Mouse (Mus musculus): ENCODE measurements around the gene Gm37240. TPM values are rescaled to one million over a fixed set of nuclear protein-coding genes. Genes with fewer than 3 reads are reported as not detected.

Gene Gm37240
- 0.42 and 1.2 TPM in 2 replicates for polyA plus RNA-seq (2015; fragmentation: Nextera tagmentation; extraction: Ambion mirVana)

DNA sequence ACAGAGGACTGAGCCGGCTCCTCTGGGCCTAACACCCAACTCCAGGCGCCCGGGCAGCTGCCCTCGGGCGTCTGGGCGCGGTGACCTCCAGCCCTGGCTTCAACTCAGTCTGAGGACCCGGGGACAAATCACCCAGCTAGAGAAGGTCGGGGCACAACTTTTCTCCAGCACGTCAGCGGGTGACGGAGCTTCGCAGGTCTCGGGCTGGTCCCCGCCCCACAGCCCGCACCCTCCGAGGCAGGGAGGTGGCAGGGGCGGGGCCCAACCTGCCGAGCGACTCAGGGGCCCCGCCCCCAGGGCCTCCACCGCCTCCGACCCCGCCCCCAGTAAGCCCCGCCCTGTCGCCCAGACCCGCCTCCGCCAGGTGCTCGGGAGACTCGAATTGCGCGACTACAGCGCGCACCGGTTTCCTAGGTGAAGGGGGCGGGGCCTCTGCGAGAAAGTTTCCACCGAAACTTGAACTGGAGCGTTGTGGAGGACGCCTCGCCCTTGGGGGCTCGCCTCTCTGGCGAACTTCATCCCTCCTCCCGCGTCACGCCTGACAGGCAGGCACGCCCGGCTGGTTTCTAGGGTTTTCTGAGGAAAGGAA lies at the start of gene Gm37240, which contains the start of gene Glt28d2:
Gene Gm37240 (minus strand): TSS at position 280 of the 589 bp plus-strand sequence.
Gene Glt28d2 (minus strand): TSS at position 278 of the 589 bp plus-strand sequence.

DNA sequence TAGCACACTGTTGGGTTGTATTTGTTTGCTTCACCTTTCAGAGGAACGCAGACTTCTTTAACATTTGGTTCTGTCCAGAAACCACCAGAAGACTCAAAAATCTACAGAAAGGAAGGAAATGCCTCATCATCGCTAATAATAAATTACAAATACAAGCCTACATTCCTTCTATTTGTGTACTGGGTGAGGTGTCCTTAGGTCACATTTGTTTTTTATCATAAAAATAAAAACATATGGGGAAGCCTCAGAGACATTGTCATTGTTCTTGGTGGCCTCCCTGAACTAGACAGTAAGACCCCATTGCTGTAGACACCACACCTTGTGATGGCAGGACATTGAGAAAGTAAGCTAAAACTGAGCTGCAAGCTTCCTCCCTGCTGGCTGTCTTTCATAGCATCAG lies 70.1 kb downstream of the Gm37240 start, which contains the start of gene Fam160a1:
Gene Fam160a1 (minus strand): TSS at position 101 of the 400 bp plus-strand sequence.

GRCm38 (mm10) chr3:85573864-85574830 lies 313.2 kb downstream of the Gm37240 start, which contains the start of gene Gatb:
Gatb (plus strand) TSS chr3:85574119.

DNA sequence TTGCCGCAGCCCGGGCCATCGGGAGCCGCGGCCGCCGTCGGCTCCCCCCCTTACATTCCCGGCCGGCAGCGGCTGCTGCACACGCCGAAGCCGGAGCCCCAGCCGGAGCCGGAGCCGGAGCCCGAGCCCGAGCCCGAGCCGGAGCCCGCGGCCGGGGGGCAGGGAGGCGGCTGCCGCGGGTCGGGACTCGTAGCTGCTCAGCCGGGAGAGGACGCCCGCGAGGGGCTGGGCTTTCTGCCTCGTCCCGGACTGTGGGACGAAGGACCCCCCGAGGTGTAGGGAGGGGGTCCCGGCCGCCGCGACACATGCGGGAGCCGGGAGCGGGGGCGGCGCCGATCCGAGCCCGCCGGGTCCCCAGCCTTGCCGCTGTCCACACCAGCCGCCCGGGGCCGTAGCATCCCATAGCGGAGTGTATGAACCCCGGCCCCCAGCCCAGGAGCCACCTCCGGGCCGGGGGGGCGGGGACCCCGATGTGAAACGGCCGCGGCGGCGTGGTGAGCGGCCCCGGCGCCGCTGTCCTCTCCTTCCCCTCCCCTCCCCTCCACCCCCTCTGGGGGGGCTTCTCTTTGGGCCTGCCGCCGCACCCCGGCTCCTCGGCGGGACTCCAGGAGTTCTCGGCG lies 1072.4 kb downstream of the Gm37240 start, which contains the start of gene Fbxw7:
Gene Fbxw7 (plus strand): TSS at position 507 of the 620 bp plus-strand sequence.

GRCm38 (mm10) chr3:84593274-84593673 lies 1294.0 kb downstream of the Gm37240 start, which contains the start of gene Tigd4:
Tigd4 (plus strand) TSS chr3:84593574.

GRCm38 (mm10) chr3:84582023-84582912 lies 1305.0 kb downstream of the Gm37240 start, which contains the start of gene Arfip1:
Arfip1 (minus strand) TSS chr3:84582625.

GRCm38 (mm10) chr3:84480006-84480897 lies 1407.1 kb downstream of the Gm37240 start, which contains the start of gene Fhdc1:
Fhdc1 (minus strand) TSS chr3:84480429.

MicroRNAs within 50 kb of the gene (microRNA counts, 519-probe panel; counts per million panel counts)
- 40.5 counts per million for microRNA mmu-miR-466k

Small RNA genes within 50 kb of the gene (microRNA-seq; reads per million reads assigned to microRNA genes)
- gene Mir466k, result not detected

Other genes starting within 250 kb of the Gm37240 start
- gene Fam160a1, start 70.2 kb downstream of the Gm37240 start, polyA plus RNA-seq (2015; fragmentation: Nextera tagmentation; extraction: Ambion mirVana), result 0.36 and 0.46 TPM in 2 replicates
- 0.27 and 0.39 TPM in 2 replicates for gene Glt28d2, start within 50 bp of the Gm37240 start, polyA plus RNA-seq (2015; fragmentation: Nextera tagmentation; extraction: Ambion mirVana)
- gene Sh3d19, start 83.6 kb upstream of the Gm37240 start, polyA plus RNA-seq (2015; fragmentation: Nextera tagmentation; extraction: Ambion mirVana), result 22.6 and 24.3 TPM in 2 replicates
- gene Prss48, start 115.0 kb upstream of the Gm37240 start, polyA plus RNA-seq (2015; fragmentation: Nextera tagmentation; extraction: Ambion mirVana), result not detected in 2 replicates